Mouse (Mus musculus) limb, embryonic 13.5 days (tissue): ENCODE data around the gene Yme1l1. TPM values are rescaled to one million over a fixed set of nuclear protein-coding genes. Genes with fewer than 3 reads are reported as not detected.
A peak's percentile ranks its signal among the peaks of the same experiment; 100 is the strongest.

ENCODE experiments used
- ATAC-seq: fragments of 200-750 bp; cut with Nextera tagmentation; 2 replicates; pipeline ENCODE4 v1.8.0; 2017; ENCODE audit warnings: low read depth, moderate number of reproducible peaks, moderate TSS enrichment; ENCODE audit not compliant: low FRiP score
- H3K27ac ChIP-seq: fragments of 300-500 bp; sonication (generic); 2 replicates; pipeline ENCODE4 v1.5.1; 2015; ENCODE audit warnings: inconsistent platforms, mild to moderate bottlenecking, moderate library complexity
- H3K27me3 ChIP-seq: fragments of 300-500 bp; sonication (generic); 2 replicates; pipeline ENCODE4 v1.6.1; 2015; ENCODE audit warnings: mild to moderate bottlenecking, inconsistent platforms
- H3K36me3 ChIP-seq: fragments of 300-500 bp; sonication (generic); 2 replicates; pipeline ENCODE4 v1.6.1; 2015; ENCODE audit warnings: inconsistent platforms, mild to moderate bottlenecking, moderate library complexity
- H3K4me1 ChIP-seq: fragments of 300-500 bp; sonication (generic); 2 replicates; pipeline ENCODE4 v1.6.1; 2015; ENCODE audit warnings: inconsistent platforms
- H3K4me2 ChIP-seq: fragments of 300-500 bp; sonication (generic); replicated peaks from 2 replicates; pipeline ENCODE4 v1.6.1; 2015; ENCODE audit warnings: inconsistent platforms, mild to moderate bottlenecking, moderate library complexity
- H3K4me3 ChIP-seq: fragments of 300-500 bp; sonication (generic); 2 replicates; pipeline ENCODE4 v1.5.1; 2015; ENCODE audit warnings: moderate library complexity, mild to moderate bottlenecking, inconsistent platforms
- H3K9ac ChIP-seq: fragments of 300-500 bp; sonication (generic); 2 replicates; pipeline ENCODE4 v1.6.1; 2015; ENCODE audit warnings: mild to moderate bottlenecking, inconsistent platforms
- H3K9me3 ChIP-seq: fragments of 300-500 bp; sonication (generic); 2 replicates; pipeline ENCODE4 v1.6.1; 2016; ENCODE audit warnings: inconsistent platforms
- WGBS: fragments of 180-500 bp; shearing (Covaris S2); methylation state at CpG from one replicate; pipeline ENCODE4 v1.1.7; 2015; 5-methylcytosine and 5-hydroxymethylcytosine counted together
- polyA plus RNA-seq: library from polyadenylated mRNA; unstranded; fragments of >200 nt; fragmentation: Nextera tagmentation; extraction: Ambion mirVana; gene quantifications from 2 replicates; pipeline ENCODE4 v1.2.1, GENCODE M21; 2015

Gene Yme1l1
- polyA plus RNA-seq: 84.6 and 90.3 TPM in 2 replicates

- H3K4me1 ChIP-seq: peaks cover 28% of the 10 kb centered on the region
- peak; percentile 98 for ATAC-seq
- under 1% methylated on average over 61 of the region's 61 CpGs for WGBS
- peaks cover 6% of the 10 kb centered on the region for H3K36me3 ChIP-seq
- H3K4me2 ChIP-seq: peak within 1 kb of the TSS; percentile 88
- no peaks in the 10 kb centered on the region for H3K9me3 ChIP-seq
- peak within 1 kb of the TSS; percentile 80 for H3K4me3 ChIP-seq
- H3K27ac ChIP-seq: peak within 1 kb of the TSS; percentile 98
- peak within 1 kb of the TSS; percentile 79 for H3K9ac ChIP-seq
- H3K27me3 ChIP-seq: no peaks in the 10 kb centered on the region
These were observed at the start of gene Yme1l1, which contains the start of gene Mastl for GRCm38 (mm10) chr2:23155777-23156607. Yme1l1 (plus strand) TSS chr2:23156369. Mastl (minus strand) TSS chr2:23156024.

GRCm38 (mm10) chr2:23119573-23119972 is 36.6 kb upstream of the Yme1l1 start:
- no peaks in the 10 kb centered on the region for H3K9me3 ChIP-seq
- H3K36me3 ChIP-seq: peaks cover 39% of the 10 kb centered on the region
- H3K4me1 ChIP-seq: no peaks in the 10 kb centered on the region
- no peak overlapping the region for H3K27ac ChIP-seq
- no peak overlapping the region for H3K4me2 ChIP-seq
- no peak for ATAC-seq
- no peak overlapping the region for H3K9ac ChIP-seq
- H3K4me3 ChIP-seq: no peak overlapping the region
- H3K27me3 ChIP-seq: no peaks in the 10 kb centered on the region

GRCm38 (mm10) chr2:23155199-23155621 is 959 bp upstream of the Yme1l1 start:
- H3K27me3 ChIP-seq: no peaks in the 10 kb centered on the region
- 0 out of 2 replicates have a peak, but pooled peaks cover 4% of the 10 kb centered on the region for H3K36me3 ChIP-seq
- 6% methylated on average over 5 of the region's 5 CpGs for WGBS
- H3K4me1 ChIP-seq: peaks cover 28% of the 10 kb centered on the region
- peak overlapping the region; percentile 72 for H3K9ac ChIP-seq
- peak; percentile 3 for ATAC-seq
- peak overlapping the region; percentile 88 for H3K4me2 ChIP-seq
- H3K27ac ChIP-seq: peak overlapping the region; percentile 98; the same call in 1 of the 2 replicates
- H3K9me3 ChIP-seq: no peaks in the 10 kb centered on the region
- peak overlapping the region; percentile 80 for H3K4me3 ChIP-seq

- WGBS: under 1% methylated on average over 17 of the region's 17 CpGs
- Histone ChIP-seq H3K27me3 (no peaks in the 10 kb centered on the region), H3K4me1 (peaks cover 28% of the 10 kb centered on the region), H3K9ac (peak overlapping the region; percentile 79), H3K27ac (peak overlapping the region; percentile 98), H3K4me2 (peak overlapping the region; percentile 88), H3K36me3 (peaks cover 12% of the 10 kb centered on the region), H3K4me3 (peak overlapping the region; percentile 80), H3K9me3 (no peaks in the 10 kb centered on the region)
- peak; percentile 16 for ATAC-seq
These were observed 476 bp downstream of the Yme1l1 start for GRCm38 (mm10) chr2:23156608-23157081.

- Histone ChIP-seq H3K27ac (no peak overlapping the region), H3K4me3 (no peak overlapping the region), H3K4me2 (no peak overlapping the region), H3K4me1 (no peaks in the 10 kb centered on the region), H3K36me3 (peaks cover 74% of the 10 kb centered on the region), H3K9ac (no peak overlapping the region), H3K27me3 (no peaks in the 10 kb centered on the region), H3K9me3 (no peaks in the 10 kb centered on the region)
- WGBS: 87% methylated on average over 3 of the region's 3 CpGs
- no peak for ATAC-seq
These were observed 16.1 kb downstream of the Yme1l1 start for GRCm38 (mm10) chr2:23172305-23172704.

- ATAC-seq: no peak
These were observed 38.2 kb downstream of the Yme1l1 start for GRCm38 (mm10) chr2:23194366-23194765.

GRCm38 (mm10) chr2:23201034-23201433 is 44.9 kb downstream of the Yme1l1 start:
- no peaks in the 10 kb centered on the region for H3K9me3 ChIP-seq
- no peak overlapping the region for H3K9ac ChIP-seq
- ATAC-seq: no peak
- no peak overlapping the region for H3K27ac ChIP-seq
- H3K4me2 ChIP-seq: no peak overlapping the region
- H3K27me3 ChIP-seq: no peaks in the 10 kb centered on the region
- no peak overlapping the region for H3K4me3 ChIP-seq
- no peaks in the 10 kb centered on the region for H3K4me1 ChIP-seq
- 93% methylated on average over 1 of the region's 1 CpGs for WGBS
- peaks cover 29% of the 10 kb centered on the region for H3K36me3 ChIP-seq

More at GRCm38 (mm10) chr2:23194366-23194765, 38.2 kb downstream of the Yme1l1 start:
- Histone ChIP-seq H3K9ac (no peak overlapping the region), H3K36me3 (peaks cover 65% of the 10 kb centered on the region), H3K4me3 (no peak overlapping the region), H3K4me2 (no peak overlapping the region), H3K27me3 (no peaks in the 10 kb centered on the region), H3K27ac (no peak overlapping the region), H3K4me1 (no peaks in the 10 kb centered on the region), H3K9me3 (no peaks in the 10 kb centered on the region)
- WGBS: 88% methylated on average over 1 of the region's 1 CpGs

- H3K36me3 ChIP-seq: peaks cover 22% of the 10 kb centered on the region
- no peak overlapping the region for H3K27ac ChIP-seq
- WGBS: 63% methylated on average over 15 of the region's 15 CpGs
- H3K9ac ChIP-seq: no peak overlapping the region
- no peak overlapping the region for H3K4me3 ChIP-seq
- no peaks in the 10 kb centered on the region for H3K4me1 ChIP-seq
- no peak for ATAC-seq
- H3K27me3 ChIP-seq: no peaks in the 10 kb centered on the region
- no peaks in the 10 kb centered on the region for H3K9me3 ChIP-seq
- H3K4me2 ChIP-seq: no peak overlapping the region
These were observed 46.9 kb downstream of the Yme1l1 start for GRCm38 (mm10) chr2:23202900-23203670.

GRCm38 (mm10) chr2:23207070-23207526 is 50.9 kb downstream of the Yme1l1 start, which contains the start of gene 4931423N10Rik:
4931423N10Rik (plus strand) TSS chr2:23207476.
- 79% methylated on average over 15 of the region's 15 CpGs for WGBS
- peaks cover under 1% of the 10 kb centered on the region; the same call in 1 of the 2 replicates for H3K36me3 ChIP-seq

GRCm38 (mm10) chr2:23213661-23214060 is 57.5 kb downstream of the Yme1l1 start:
- Histone ChIP-seq H3K4me3 (no peak overlapping the region), H3K9me3 (no peaks in the 10 kb centered on the region), H3K9ac (no peak overlapping the region), H3K27ac (no peak overlapping the region), H3K4me1 (no peaks in the 10 kb centered on the region), H3K36me3 (no peaks in the 10 kb centered on the region), H3K4me2 (no peak overlapping the region), H3K27me3 (no peaks in the 10 kb centered on the region)
- 86% methylated on average over 5 of the region's 5 CpGs for WGBS
- no peak for ATAC-seq

More at GRCm38 (mm10) chr2:23207070-23207526, 50.9 kb downstream of the Yme1l1 start, which contains the start of gene 4931423N10Rik:
- Histone ChIP-seq H3K9ac (no peak within 1 kb of the TSS), H3K4me2 (no peak within 1 kb of the TSS), H3K27me3 (no peaks in the 10 kb centered on the region), H3K9me3 (no peaks in the 10 kb centered on the region), H3K4me3 (no peak within 1 kb of the TSS), H3K27ac (no peak within 1 kb of the TSS), H3K4me1 (no peaks in the 10 kb centered on the region)
- ATAC-seq: no peak

GRCm38 (mm10) chr2:23225199-23225598 is 69.0 kb downstream of the Yme1l1 start:
- WGBS: 50% methylated on average over 6 of the region's 7 CpGs

More at GRCm38 (mm10) chr2:23225199-23225598, 69.0 kb downstream of the Yme1l1 start:
- Histone ChIP-seq H3K9ac (no peak overlapping the region), H3K27ac (no peak overlapping the region), H3K4me1 (no peaks in the 10 kb centered on the region), H3K36me3 (no peaks in the 10 kb centered on the region), H3K27me3 (no peaks in the 10 kb centered on the region), H3K4me2 (no peak overlapping the region), H3K4me3 (no peak overlapping the region), H3K9me3 (no peaks in the 10 kb centered on the region)
- ATAC-seq: no peak
